Mouse (Mus musculus) left cerebral cortex, adult 9 months (tissue): ENCODE results near the gene Krt71.

Experiments
- DNase-seq, 2 experiments: peaks; one replicate each; pipeline ENCODE4 v3.0.0; 2022; ENCODE audit warnings: low spot score in 2 of 2

Gene Krt71

GRCm38 (mm10) chr15:101688161-101688560 is 54.7 kb downstream of the Krt71 start:
- DNase-seq: no peak
